Mouse (Mus musculus): ENCODE measurements around the gene Ccdc91. TPM values are rescaled to one million over a fixed set of nuclear protein-coding genes. Genes with fewer than 3 reads are reported as not detected.

Ccdc91 gene
- polyA plus RNA-seq, 1 experiment from 2014 or later, result 25.7 TPM

GRCm38 (mm10) chr6:147559316-147559715 is 83.7 kb downstream of the Ccdc91 start:
- no peak for DNase-seq (ENCODE audit: low spot score)
- H3K9me3 ChIP-seq (replicated peaks; ENCODE audit: low read length), result no peaks in the 10 kb centered on the region
- TF ChIP-seq CTCF (IDR thresholded peaks at IDR 0.05; ENCODE audit: low read depth), result no peak

DNA sequence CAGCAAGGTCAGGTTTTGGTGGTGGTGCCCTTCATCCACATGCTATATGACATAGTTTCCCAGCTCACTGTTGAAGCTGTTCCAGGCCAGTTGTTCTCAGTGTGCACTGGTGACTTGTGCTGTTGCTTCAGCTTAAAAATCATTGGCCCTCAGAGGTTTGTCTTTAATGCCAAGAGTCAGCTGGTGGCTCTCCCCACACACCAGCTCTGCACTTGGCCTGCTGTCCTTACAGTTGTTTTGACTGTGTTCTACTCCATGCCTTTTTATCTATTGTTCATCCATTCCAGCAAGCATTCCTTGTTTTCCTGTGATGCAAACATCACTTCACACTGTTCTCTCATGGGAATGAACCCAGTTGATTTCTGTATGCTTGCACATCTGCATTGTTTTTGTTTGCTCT is 84.8 kb downstream of the Ccdc91 start:
- no peak for TF ChIP-seq CTCF (IDR thresholded peaks at IDR 0.05; ENCODE audit: low read depth)
- no peaks in the 10 kb centered on the region for H3K27me3 ChIP-seq (ENCODE audit: insufficient read depth, low read length)
- H3K4me1 ChIP-seq (replicated peaks; ENCODE audit: insufficient read depth, low read length), result no peaks in the 10 kb centered on the region
- ATAC-seq (replicated peaks; ENCODE audit: low FRiP score, low read depth) (no peak), DNase-seq (ENCODE audit: low spot score) (no peak)
- H3K4me3 ChIP-seq (replicated peaks; ENCODE audit: low read depth, low read length), result no peak overlapping the region
- no peak overlapping the region for H3K9ac ChIP-seq (ENCODE audit: low read depth, low read length)
- no peak overlapping the region for H3K27ac ChIP-seq
- H3K36me3 ChIP-seq (ENCODE audit: insufficient read depth, low read length), result no peaks in the 10 kb centered on the region
- H3K4me2 ChIP-seq (ENCODE audit: low read length), result no peak overlapping the region
- no peaks in the 10 kb centered on the region for H3K9me3 ChIP-seq (replicated peaks; ENCODE audit: low read length)

More at GRCm38 (mm10) chr6:147559316-147559715, 83.7 kb downstream of the Ccdc91 start:
- H3K4me1 ChIP-seq (replicated peaks; ENCODE audit: insufficient read depth, low read length), result no peaks in the 10 kb centered on the region
- no peak overlapping the region for H3K4me2 ChIP-seq (ENCODE audit: low read length)
- WGBS, result 81% methylated on average over 3 of the region's 3 CpGs
- no peak for ATAC-seq (replicated peaks; ENCODE audit: low FRiP score, low read depth)
- no peak overlapping the region for H3K4me3 ChIP-seq (replicated peaks; ENCODE audit: low read depth, low read length)
- no peaks in the 10 kb centered on the region for H3K36me3 ChIP-seq (ENCODE audit: insufficient read depth, low read length)
- no peak overlapping the region for H3K9ac ChIP-seq (ENCODE audit: low read depth, low read length)
- H3K27me3 ChIP-seq (ENCODE audit: insufficient read depth, low read length), result no peaks in the 10 kb centered on the region
- no peak overlapping the region for H3K27ac ChIP-seq

DNA sequence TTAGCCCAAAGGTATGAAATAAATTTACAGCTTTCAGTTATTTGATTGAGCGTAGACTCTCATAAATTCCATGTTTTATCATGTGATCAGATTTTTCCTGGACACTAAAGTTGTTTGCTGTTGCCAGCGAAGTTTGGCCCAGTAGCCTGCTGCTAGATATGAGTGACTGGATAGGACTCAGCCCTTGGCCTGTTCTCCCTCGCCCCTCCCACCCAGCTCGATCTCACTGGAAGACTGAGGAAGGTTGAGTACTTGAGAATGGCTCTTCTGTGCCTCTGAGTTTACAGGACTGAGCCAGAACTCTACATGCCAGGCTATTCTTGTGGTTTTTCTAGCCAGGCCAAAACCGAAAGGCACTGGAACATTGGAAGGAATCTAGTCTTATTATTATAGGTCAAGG is 93.6 kb downstream of the Ccdc91 start:
- Histone ChIP-seq H3K9ac (ENCODE audit: low read depth, low read length) (no peak overlapping the region), H3K36me3 (ENCODE audit: insufficient read depth, low read length) (no peaks in the 10 kb centered on the region), H3K4me1 (replicated peaks; ENCODE audit: insufficient read depth, low read length) (no peaks in the 10 kb centered on the region), H3K27me3 (ENCODE audit: insufficient read depth, low read length) (no peaks in the 10 kb centered on the region), H3K4me2 (ENCODE audit: low read length) (no peak overlapping the region), H3K4me3 (replicated peaks; ENCODE audit: low read depth, low read length) (no peak overlapping the region), H3K9me3 (replicated peaks; ENCODE audit: low read length) (no peaks in the 10 kb centered on the region), H3K27ac (no peak overlapping the region)
- no peak for DNase-seq (ENCODE audit: low spot score)
- WGBS, result 85% methylated on average over 5 of the region's 5 CpGs
- TF ChIP-seq CTCF (IDR thresholded peaks at IDR 0.05; ENCODE audit: low read depth), result no peak
- ATAC-seq (replicated peaks; ENCODE audit: low FRiP score, low read depth), result no peak

DNA sequence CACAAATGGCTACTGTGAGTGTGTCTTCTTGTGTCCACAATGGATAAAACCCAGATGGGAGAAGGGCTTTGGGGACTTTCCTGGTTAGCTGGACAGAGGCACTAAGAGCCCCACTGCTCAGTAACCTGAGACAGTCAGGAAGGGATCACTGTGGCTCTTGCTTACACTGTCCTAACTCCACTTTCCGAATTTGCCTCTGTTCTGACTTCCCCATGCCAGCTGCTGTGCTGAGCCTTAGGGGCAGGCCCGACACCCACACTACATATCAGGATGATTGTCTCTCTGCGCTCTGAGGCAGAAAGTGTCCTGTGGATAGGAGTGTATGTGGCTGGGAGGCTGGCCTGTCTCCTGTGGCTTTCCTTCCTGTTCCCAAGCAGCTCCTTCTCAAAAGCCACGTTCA is 97.5 kb downstream of the Ccdc91 start:
- Histone ChIP-seq H3K4me3 (replicated peaks; ENCODE audit: low read depth, low read length) (no peak overlapping the region), H3K36me3 (ENCODE audit: insufficient read depth, low read length) (no peaks in the 10 kb centered on the region), H3K27me3 (ENCODE audit: insufficient read depth, low read length) (no peaks in the 10 kb centered on the region), H3K27ac (no peak overlapping the region), H3K4me2 (ENCODE audit: low read length) (no peak overlapping the region), H3K4me1 (replicated peaks; ENCODE audit: insufficient read depth, low read length) (no peaks in the 10 kb centered on the region), H3K9ac (ENCODE audit: low read depth, low read length) (no peak overlapping the region), H3K9me3 (replicated peaks; ENCODE audit: low read length) (no peaks in the 10 kb centered on the region)
- no peak for TF ChIP-seq CTCF (IDR thresholded peaks at IDR 0.05; ENCODE audit: low read depth)
- ATAC-seq (replicated peaks; ENCODE audit: low FRiP score, low read depth) (no peak), DNase-seq (ENCODE audit: low spot score) (no peak)
- WGBS, result 44% methylated on average over 4 of the region's 4 CpGs

GRCm38 (mm10) chr6:147574454-147575182 is 99.0 kb downstream of the Ccdc91 start:
- Histone ChIP-seq H3K27ac (no peak overlapping the region), H3K4me2 (ENCODE audit: low read length) (no peak overlapping the region), H3K9me3 (replicated peaks; ENCODE audit: low read length) (no peaks in the 10 kb centered on the region), H3K4me3 (replicated peaks; ENCODE audit: low read depth, low read length) (no peak overlapping the region), H3K4me1 (replicated peaks; ENCODE audit: insufficient read depth, low read length) (no peaks in the 10 kb centered on the region), H3K36me3 (ENCODE audit: insufficient read depth, low read length) (no peaks in the 10 kb centered on the region), H3K27me3 (ENCODE audit: insufficient read depth, low read length) (no peaks in the 10 kb centered on the region), H3K9ac (ENCODE audit: low read depth, low read length) (no peak overlapping the region)
- no peak for TF ChIP-seq CTCF (IDR thresholded peaks at IDR 0.05; ENCODE audit: low read depth)
- peak; percentile 36; the same call in 1 of the 2 replicates for ATAC-seq (replicated peaks; ENCODE audit: low FRiP score, low read depth)
- DNase-seq (ENCODE audit: low spot score), result no peak
- 46% methylated on average over 5 of the region's 5 CpGs for WGBS

- H3K27ac ChIP-seq, result no peak overlapping the region
- no peak overlapping the region for H3K4me3 ChIP-seq (replicated peaks; ENCODE audit: low read depth, low read length)
- ATAC-seq (replicated peaks; ENCODE audit: low FRiP score, low read depth) (no peak), DNase-seq (ENCODE audit: low spot score) (peak; percentile 40)
- no peaks in the 10 kb centered on the region for H3K27me3 ChIP-seq (ENCODE audit: insufficient read depth, low read length)
- no peak for TF ChIP-seq CTCF (IDR thresholded peaks at IDR 0.05; ENCODE audit: low read depth)
- no peak overlapping the region for H3K4me2 ChIP-seq (ENCODE audit: low read length)
- no peaks in the 10 kb centered on the region for H3K9me3 ChIP-seq (replicated peaks; ENCODE audit: low read length)
- H3K9ac ChIP-seq (ENCODE audit: low read depth, low read length), result no peak overlapping the region
- no peaks in the 10 kb centered on the region for H3K4me1 ChIP-seq (replicated peaks; ENCODE audit: insufficient read depth, low read length)
- no peaks in the 10 kb centered on the region for H3K36me3 ChIP-seq (ENCODE audit: insufficient read depth, low read length)
- 23% methylated on average over 11 of the region's 11 CpGs for WGBS
Measured at GRCm38 (mm10) chr6:147575183-147575784, 99.7 kb downstream of the Ccdc91 start.

All from kidney, postnatal 0 days (tissue).